Mouse (Mus musculus): ENCODE results near the gene Tnni3.

DNA sequence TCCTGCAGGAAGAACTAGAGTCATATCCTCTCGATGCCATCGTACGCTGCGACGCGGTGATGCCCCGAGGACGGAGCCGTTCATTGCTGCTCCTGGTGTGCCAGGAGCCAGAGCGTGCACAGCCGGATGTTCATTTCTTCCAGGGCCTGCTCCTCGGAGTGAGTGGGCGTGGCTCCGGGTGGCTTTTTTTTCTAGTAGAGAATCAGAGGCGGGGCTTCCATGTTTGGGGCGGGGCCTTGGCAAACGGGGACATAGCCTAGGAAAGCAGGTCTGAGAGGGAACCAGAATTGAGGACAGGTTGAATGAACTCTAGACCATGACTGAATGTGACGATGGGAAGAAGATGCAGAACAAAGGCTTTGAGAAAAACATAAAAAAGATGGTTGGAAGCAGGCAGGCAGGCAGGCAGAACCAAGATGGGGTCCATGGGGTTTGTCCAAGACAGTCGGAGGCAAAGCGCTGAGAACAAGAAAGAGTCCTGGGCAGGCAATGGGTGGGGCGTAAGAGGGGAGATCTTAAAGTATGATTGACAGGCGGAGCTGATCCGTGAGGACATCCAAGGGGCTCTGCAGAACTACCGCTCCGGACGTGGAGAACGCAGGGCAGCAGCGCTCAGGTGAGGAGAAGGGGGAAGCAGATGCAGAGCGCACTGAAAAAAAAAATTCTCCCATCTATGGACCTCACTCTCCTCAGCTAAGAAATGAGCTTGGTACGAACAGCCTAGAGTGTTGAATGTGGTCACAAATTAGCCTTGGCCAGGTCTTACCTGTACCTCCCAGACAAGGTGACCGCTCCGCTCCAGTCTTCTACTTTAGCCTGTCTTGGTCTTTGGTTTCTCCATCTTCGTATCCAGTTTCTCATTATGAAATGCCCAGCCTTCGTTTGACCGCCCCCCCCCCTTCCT is 53.5 kb downstream of the Tnni3 start:
- no peak for TF ChIP-seq POLR2A (IDR thresholded peaks at IDR 0.05; ENCODE audit: insufficient read depth, low read length)
- TF ChIP-seq CTCF (IDR thresholded peaks at IDR 0.05; ENCODE audit: low read depth, low read length): no peak

Data from ES-Bruce4 (cell line).